Mouse (Mus musculus) lung, postnatal 25 days (tissue): ENCODE results near the gene Hacd4.

ENCODE experiments used
- DNase-seq: peaks from one replicate; pipeline ENCODE4 v3.0.0; 2022; ENCODE audit warnings: low spot score

Gene Hacd4

GRCm38 (mm10) chr4:88438326-88438989, at the start of gene Hacd4:
TSS of gene Hacd4 (minus strand) at chr4:88438928.
- peak; percentile 68 for DNase-seq

GRCm38 (mm10) chr4:88488107-88488506, 49.4 kb upstream of the Hacd4 start:
- DNase-seq, result no peak

GRCm38 (mm10) chr4:88480130-88480529, 41.4 kb upstream of the Hacd4 start:
- no peak for DNase-seq

GRCm38 (mm10) chr4:88478809-88479186, 40.1 kb upstream of the Hacd4 start:
- peak; percentile 13 for DNase-seq

- DNase-seq, result no peak
These were observed 39.6 kb upstream of the Hacd4 start for GRCm38 (mm10) chr4:88478177-88478808.

- DNase-seq, result peak; percentile 34
These were observed 37.9 kb upstream of the Hacd4 start for GRCm38 (mm10) chr4:88476511-88477210.

GRCm38 (mm10) chr4:88476084-88476483, 37.4 kb upstream of the Hacd4 start:
- no peak for DNase-seq

GRCm38 (mm10) chr4:88471528-88471927, 32.8 kb upstream of the Hacd4 start:
- no peak for DNase-seq

GRCm38 (mm10) chr4:88464574-88464973, 25.8 kb upstream of the Hacd4 start:
- DNase-seq, result no peak

- DNase-seq, result no peak
These were observed 24.4 kb upstream of the Hacd4 start for GRCm38 (mm10) chr4:88462981-88463646.

- no peak for DNase-seq
These were observed 23.8 kb upstream of the Hacd4 start for GRCm38 (mm10) chr4:88462501-88462900.

GRCm38 (mm10) chr4:88461315-88461714, 22.6 kb upstream of the Hacd4 start:
- no peak for DNase-seq

GRCm38 (mm10) chr4:88458673-88459072, 19.9 kb upstream of the Hacd4 start:
- DNase-seq, result no peak

GRCm38 (mm10) chr4:88458093-88458492, 19.4 kb upstream of the Hacd4 start:
- no peak for DNase-seq

GRCm38 (mm10) chr4:88450087-88450765, 11.5 kb upstream of the Hacd4 start:
- peak; percentile 10 for DNase-seq

- DNase-seq, result no peak
These were observed 10.2 kb upstream of the Hacd4 start for GRCm38 (mm10) chr4:88448976-88449375.

- no peak for DNase-seq
These were observed 2.1 kb upstream of the Hacd4 start for GRCm38 (mm10) chr4:88440814-88441213.

- peak; percentile 29 for DNase-seq
These were observed 968 bp upstream of the Hacd4 start for GRCm38 (mm10) chr4:88439669-88440123.

- no peak for DNase-seq
These were observed 232 bp upstream of the Hacd4 start for GRCm38 (mm10) chr4:88438990-88439329.

- DNase-seq, result no peak
These were observed 811 bp downstream of the Hacd4 start for GRCm38 (mm10) chr4:88437917-88438316.

- DNase-seq, result no peak
These were observed 1.6 kb downstream of the Hacd4 start for GRCm38 (mm10) chr4:88437166-88437565.

- DNase-seq, result no peak
These were observed 2.0 kb downstream of the Hacd4 start for GRCm38 (mm10) chr4:88436593-88437165.
